Mouse (Mus musculus): Measurements from ENCODE around the gene 0610009B22Rik. TPM values are rescaled to one million over a fixed set of nuclear protein-coding genes. Genes with fewer than 3 reads are reported as not detected.

The 0610009B22Rik gene
- polyA plus RNA-seq, 1 experiment from 2014 or later, result 105 TPM

DNA sequence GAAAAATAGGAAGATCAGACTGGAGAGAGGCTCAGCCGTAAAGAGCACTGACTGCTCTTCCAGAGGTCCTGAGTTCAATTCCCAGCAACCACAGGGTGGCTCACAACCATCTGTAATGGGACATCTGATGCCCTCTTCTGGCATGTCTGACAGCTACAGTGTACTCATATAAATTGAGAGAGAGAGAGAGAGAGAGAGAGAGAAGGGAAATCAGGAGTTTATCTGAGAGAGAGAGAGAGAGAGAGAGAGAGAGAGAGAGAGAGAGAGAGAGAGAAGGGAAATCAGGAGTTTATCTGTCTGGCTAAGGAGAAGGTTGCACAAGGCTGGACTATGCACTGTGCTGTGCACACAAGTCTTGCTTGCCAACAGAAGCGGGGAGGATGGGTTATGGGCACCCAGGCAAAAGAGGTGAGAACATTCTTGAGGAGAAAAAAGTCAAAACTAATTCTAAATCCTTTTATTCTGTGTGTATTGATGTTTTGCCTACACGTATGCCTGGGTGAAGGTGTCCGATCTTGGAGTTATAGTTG is 35.7 kb downstream of the 0610009B22Rik start:
- no peak overlapping the region for H3K27ac ChIP-seq (ENCODE audit: low read depth, low read length)
- peaks cover 14% of the 10 kb centered on the region; the same call in 1 of the 2 replicates for H3K4me1 ChIP-seq (ENCODE audit: control insufficient read depth, insufficient read depth, low read length)
- no peak overlapping the region for H3K4me3 ChIP-seq (ENCODE audit: low read length)
- no peak overlapping the region for H3K9ac ChIP-seq (ENCODE audit: low read depth, low read length)
- no peak overlapping the region for H3K4me2 ChIP-seq (replicated peaks; ENCODE audit: low read depth, low read length)
- WGBS, result 91% methylated on average over 4 of the region's 4 CpGs
- no peak for ATAC-seq (ENCODE audit: low FRiP score, low TSS enrichment)
- no peaks in the 10 kb centered on the region for H3K9me3 ChIP-seq (ENCODE audit: control insufficient read depth, low read length)
- H3K27me3 ChIP-seq (ENCODE audit: control insufficient read depth, insufficient read depth, low read length), result no peaks in the 10 kb centered on the region
- H3K36me3 ChIP-seq (ENCODE audit: control insufficient read depth, insufficient read depth, low read length), result no peaks in the 10 kb centered on the region

DNA sequence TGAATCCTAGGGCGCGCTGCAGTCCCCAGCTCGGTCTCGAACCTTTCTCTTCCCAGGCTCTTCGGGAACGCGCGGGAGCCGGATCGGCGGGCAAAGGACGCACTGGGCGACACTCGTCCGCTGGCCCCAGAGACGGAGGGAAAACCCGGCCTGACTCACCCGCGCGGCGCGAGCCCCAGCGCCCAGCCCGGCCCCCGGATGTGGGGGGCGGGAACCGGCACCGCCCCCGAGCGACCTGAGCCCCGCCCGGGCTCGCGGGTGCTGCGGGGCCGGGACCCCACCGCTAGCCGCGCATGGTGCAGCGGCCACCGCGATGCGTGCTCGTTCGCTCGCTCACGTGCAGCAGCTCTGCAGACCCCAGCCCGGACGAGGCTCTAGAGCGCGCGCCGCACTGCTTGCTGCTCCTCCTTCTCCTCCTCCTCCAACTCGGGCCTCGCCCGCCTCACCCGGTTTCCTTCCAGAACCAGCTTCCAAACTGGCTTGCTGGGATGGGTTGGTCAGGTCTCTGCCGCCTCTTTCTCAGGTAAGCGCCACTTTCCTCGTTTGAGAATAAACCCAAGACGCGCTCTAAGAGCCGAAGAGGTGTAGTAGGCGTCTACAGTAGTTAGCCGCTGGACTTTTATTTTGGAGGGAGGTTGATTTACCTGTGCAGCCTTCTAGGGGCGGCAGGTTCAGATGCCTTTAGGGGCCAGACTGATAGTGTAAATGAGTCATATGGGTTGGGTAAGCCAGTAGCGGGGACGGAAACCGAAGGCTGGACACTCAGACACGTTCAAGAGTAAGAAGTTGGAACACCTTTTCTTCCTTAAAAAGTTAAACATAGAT is 37.8 kb downstream of the 0610009B22Rik start, which contains the start of the genes N4bp3 and D930048N14Rik:
Gene N4bp3, minus strand, starts transcription at position 152 of the 825 bp plus-strand sequence.
Gene D930048N14Rik, plus strand, starts transcription at position 264 of the 825 bp plus-strand sequence.
- peak within 1 kb of the TSS; percentile 47 for H3K4me3 ChIP-seq (ENCODE audit: low read length)
- peaks cover 28% of the 10 kb centered on the region; the same call in 1 of the 2 replicates for H3K4me1 ChIP-seq (ENCODE audit: control insufficient read depth, insufficient read depth, low read length)
- peak within 1 kb of the TSS; percentile 74 for H3K9ac ChIP-seq (ENCODE audit: low read depth, low read length)
- under 1% methylated on average over 57 of the region's 70 CpGs for whole genome bisulfite sequencing
- H3K4me2 ChIP-seq (replicated peaks; ENCODE audit: low read depth, low read length), result peak within 1 kb of the TSS; percentile 97
- H3K27me3 ChIP-seq (ENCODE audit: control insufficient read depth, insufficient read depth, low read length), result no peaks in the 10 kb centered on the region
- H3K36me3 ChIP-seq (ENCODE audit: control insufficient read depth, insufficient read depth, low read length), result no peaks in the 10 kb centered on the region; the same call in 1 of the 2 replicates
- H3K9me3 ChIP-seq (ENCODE audit: control insufficient read depth, low read length), result no peaks in the 10 kb centered on the region
- peak; percentile 80 for ATAC-seq (ENCODE audit: low FRiP score, low TSS enrichment)
- H3K27ac ChIP-seq (ENCODE audit: low read depth, low read length), result peak within 1 kb of the TSS; percentile 68

DNA sequence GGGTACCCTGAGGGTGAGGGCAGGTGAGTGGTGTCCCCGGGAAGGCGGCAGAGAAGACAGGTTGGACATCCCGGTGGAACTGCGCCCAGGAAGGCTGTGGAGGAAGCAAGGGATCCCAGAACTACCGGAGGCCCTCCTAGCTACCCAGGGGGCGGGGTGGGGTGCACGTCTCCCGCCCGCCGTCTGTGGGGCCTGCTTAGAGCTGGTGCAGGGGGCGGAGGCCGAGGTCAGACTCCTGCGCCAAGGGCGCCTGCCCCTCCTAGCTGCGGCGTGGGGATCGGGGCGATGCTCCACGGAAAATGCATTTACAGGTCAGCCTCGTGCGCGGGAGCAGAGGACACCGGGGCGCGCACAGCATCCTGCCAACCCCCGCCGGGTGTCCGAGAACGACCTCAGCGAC is 38.4 kb downstream of the 0610009B22Rik start:
- Histone ChIP-seq H3K4me1 (ENCODE audit: control insufficient read depth, insufficient read depth, low read length) (peaks cover 28% of the 10 kb centered on the region; the same call in 1 of the 2 replicates), H3K27ac (ENCODE audit: low read depth, low read length) (peak overlapping the region; percentile 68; the same call in 1 of the 2 replicates), H3K36me3 (ENCODE audit: control insufficient read depth, insufficient read depth, low read length) (peaks cover 6% of the 10 kb centered on the region; the same call in 1 of the 2 replicates), H3K4me2 (replicated peaks; ENCODE audit: low read depth, low read length) (peak overlapping the region; percentile 97), H3K27me3 (ENCODE audit: control insufficient read depth, insufficient read depth, low read length) (no peaks in the 10 kb centered on the region), H3K9me3 (ENCODE audit: control insufficient read depth, low read length) (no peaks in the 10 kb centered on the region), H3K9ac (ENCODE audit: low read depth, low read length) (peak overlapping the region; percentile 74), H3K4me3 (ENCODE audit: low read length) (peak overlapping the region; percentile 47)
- WGBS, result under 1% methylated on average over 26 of the region's 30 CpGs
- ATAC-seq (ENCODE audit: low FRiP score, low TSS enrichment), result peak; percentile 16; the same call in 1 of the 2 replicates

DNA sequence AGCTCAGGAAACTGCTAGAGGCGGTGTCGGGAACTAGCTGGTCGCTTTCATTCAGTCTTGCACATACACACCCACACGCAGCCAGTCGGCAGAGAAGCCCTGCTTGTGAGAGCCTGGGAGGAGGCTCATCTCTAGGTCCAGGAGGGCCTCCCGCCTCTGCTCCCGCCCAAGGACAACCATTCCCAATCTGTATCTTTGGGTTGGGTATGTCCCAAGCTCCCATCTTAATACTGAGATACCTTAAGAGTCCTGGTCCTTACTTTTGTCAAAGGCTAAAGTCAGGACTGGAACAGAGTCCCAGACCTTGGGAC is 38.8 kb downstream of the 0610009B22Rik start:
- ATAC-seq (ENCODE audit: low FRiP score, low TSS enrichment), result no peak
- Histone ChIP-seq H3K4me3 (ENCODE audit: low read length) (peak overlapping the region; percentile 47), H3K4me2 (replicated peaks; ENCODE audit: low read depth, low read length) (peak overlapping the region; percentile 97), H3K9me3 (ENCODE audit: control insufficient read depth, low read length) (no peaks in the 10 kb centered on the region), H3K9ac (ENCODE audit: low read depth, low read length) (peak overlapping the region; percentile 74), H3K27ac (ENCODE audit: low read depth, low read length) (no peak overlapping the region), H3K4me1 (ENCODE audit: control insufficient read depth, insufficient read depth, low read length) (peaks cover 28% of the 10 kb centered on the region; the same call in 1 of the 2 replicates), H3K36me3 (ENCODE audit: control insufficient read depth, insufficient read depth, low read length) (peaks cover 8% of the 10 kb centered on the region; the same call in 1 of the 2 replicates), H3K27me3 (ENCODE audit: control insufficient read depth, insufficient read depth, low read length) (no peaks in the 10 kb centered on the region)
- WGBS, result 3% methylated on average over 7 of the region's 7 CpGs

DNA sequence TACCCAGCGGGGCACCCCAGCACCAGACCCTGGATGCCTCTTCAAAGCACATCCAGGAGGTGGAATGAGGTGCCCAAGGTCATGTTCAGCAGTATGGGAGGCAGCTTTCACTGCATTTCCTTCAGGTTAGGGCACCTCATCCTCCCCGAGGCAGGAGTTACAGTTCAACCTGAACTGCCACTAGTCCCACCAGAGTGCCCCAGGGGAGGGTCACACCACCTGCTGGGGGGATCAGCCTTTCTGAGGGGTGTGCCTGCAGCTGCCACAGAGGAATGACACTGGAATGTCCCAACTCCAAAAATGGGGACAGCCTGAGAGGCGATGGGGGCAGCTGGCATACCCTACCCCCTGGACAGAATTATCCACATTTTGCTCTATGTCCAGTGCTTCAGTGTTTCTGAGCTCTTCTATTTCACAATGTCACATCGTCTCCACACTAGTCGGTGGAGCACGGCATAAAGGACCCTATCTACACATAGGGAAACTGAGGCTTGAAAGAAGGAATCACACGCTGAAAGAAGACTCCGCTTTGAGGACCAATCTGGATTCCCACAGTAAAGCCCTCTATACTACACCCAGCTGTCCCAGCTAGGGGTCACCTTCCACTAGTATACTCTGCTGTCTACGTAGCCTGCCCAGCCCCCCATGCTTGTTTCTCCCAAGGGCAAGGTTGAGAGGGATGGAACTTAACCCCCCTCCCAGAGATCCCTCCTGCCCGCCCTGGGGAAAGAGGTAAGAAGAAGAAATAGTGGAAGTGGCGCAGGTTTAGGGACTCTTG is 39.4 kb downstream of the 0610009B22Rik start:
- WGBS, result 33% methylated on average over 11 of the region's 11 CpGs

DNA sequence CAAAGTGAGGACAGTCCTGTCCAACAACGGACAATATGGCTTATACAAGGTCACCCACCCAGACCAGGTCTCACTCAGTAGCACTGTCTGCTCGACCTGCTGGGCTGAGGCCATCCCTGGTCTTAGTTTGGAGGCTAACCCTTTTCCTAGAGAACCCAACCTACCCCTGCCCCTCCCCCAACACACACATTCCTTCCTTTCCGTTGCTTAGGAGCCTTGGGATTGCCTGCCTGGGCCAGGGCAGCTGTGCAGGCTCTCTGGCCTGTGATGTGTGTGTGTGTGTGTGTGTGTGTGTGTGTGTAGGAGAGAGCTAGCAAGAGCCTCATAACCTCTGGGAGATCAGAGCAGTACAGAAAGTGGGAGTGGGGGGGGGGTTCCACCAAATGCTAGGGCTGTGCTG is 40.1 kb downstream of the 0610009B22Rik start:
- peaks cover 33% of the 10 kb centered on the region; the same call in 1 of the 2 replicates for H3K4me1 ChIP-seq (ENCODE audit: control insufficient read depth, insufficient read depth, low read length)

More for the DNA sequence above, 39.4 kb downstream of the 0610009B22Rik start:
- Histone ChIP-seq H3K27ac (ENCODE audit: low read depth, low read length) (peak overlapping the region; percentile 48; the same call in 1 of the 2 replicates), H3K4me1 (ENCODE audit: control insufficient read depth, insufficient read depth, low read length) (peaks cover 28% of the 10 kb centered on the region; the same call in 1 of the 2 replicates), H3K9me3 (ENCODE audit: control insufficient read depth, low read length) (no peaks in the 10 kb centered on the region), H3K9ac (ENCODE audit: low read depth, low read length) (peak overlapping the region; percentile 74; the same call in 1 of the 2 replicates), H3K4me3 (ENCODE audit: low read length) (peak overlapping the region; percentile 47), H3K27me3 (ENCODE audit: control insufficient read depth, insufficient read depth, low read length) (no peaks in the 10 kb centered on the region), H3K36me3 (ENCODE audit: control insufficient read depth, insufficient read depth, low read length) (peaks cover 9% of the 10 kb centered on the region; the same call in 1 of the 2 replicates), H3K4me2 (replicated peaks; ENCODE audit: low read depth, low read length) (peak overlapping the region; percentile 97)
- ATAC-seq (ENCODE audit: low FRiP score, low TSS enrichment), result 0 out of 2 replicates have a peak, but pooled peaks have one; percentile 7

DNA sequence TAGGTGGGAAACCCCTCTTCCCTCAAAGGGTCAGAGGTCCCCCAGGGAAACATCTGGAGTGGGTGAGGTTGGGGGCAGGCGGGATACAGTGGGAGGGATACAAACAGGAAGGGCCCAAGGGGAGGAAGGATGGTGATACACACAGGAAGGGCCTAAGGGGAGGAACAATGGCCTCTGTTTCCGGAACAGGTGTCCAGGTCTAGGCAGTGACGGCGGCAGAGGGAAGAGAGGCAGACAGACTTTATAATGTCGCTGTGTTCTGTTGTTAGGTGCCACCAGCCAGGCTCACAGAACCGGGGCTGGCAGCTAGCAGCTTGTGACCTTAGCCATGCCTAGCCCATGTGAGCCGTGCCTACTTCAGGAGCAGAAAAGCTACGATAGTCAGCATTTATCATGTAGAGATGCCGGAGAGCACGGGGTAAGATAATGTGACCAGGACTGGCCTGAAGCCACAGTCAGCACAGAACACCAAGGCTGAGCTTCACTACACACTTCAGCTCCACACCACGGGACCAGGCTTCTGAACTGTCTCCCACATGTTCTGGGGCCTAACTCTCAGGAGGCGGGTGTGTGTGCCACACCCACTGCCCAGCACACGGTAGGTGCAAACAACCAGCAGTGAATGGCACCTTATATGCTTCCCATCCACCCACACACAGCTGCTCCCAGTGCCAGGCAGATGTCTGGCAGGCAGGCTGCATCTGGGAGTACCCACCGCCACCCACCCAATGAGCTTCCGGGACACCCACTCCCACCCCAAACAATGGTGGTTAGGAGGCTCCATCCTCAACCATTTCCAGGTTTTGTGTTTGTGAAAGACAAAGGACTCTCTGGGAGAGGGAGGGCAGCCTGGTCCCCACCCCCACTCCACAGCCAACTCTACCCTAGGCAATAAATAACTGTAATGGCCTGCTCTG is 41.7 kb downstream of the 0610009B22Rik start:
- ATAC-seq (ENCODE audit: low FRiP score, low TSS enrichment), result no peak
- no peak overlapping the region for H3K9ac ChIP-seq (ENCODE audit: low read depth, low read length)
- peak overlapping the region; percentile 12 for H3K4me3 ChIP-seq (ENCODE audit: low read length)
- 57% methylated on average over 15 of the region's 15 CpGs for WGBS
- H3K4me2 ChIP-seq (replicated peaks; ENCODE audit: low read depth, low read length), result peak overlapping the region; percentile 97
- no peaks in the 10 kb centered on the region for H3K27me3 ChIP-seq (ENCODE audit: control insufficient read depth, insufficient read depth, low read length)
- H3K4me1 ChIP-seq (ENCODE audit: control insufficient read depth, insufficient read depth, low read length), result peaks cover 33% of the 10 kb centered on the region; the same call in 1 of the 2 replicates
- peak overlapping the region; percentile 77 for H3K27ac ChIP-seq (ENCODE audit: low read depth, low read length)
- no peaks in the 10 kb centered on the region for H3K9me3 ChIP-seq (ENCODE audit: control insufficient read depth, low read length)
- H3K36me3 ChIP-seq (ENCODE audit: control insufficient read depth, insufficient read depth, low read length), result peaks cover 26% of the 10 kb centered on the region; the same call in 1 of the 2 replicates

More for the DNA sequence above, 40.1 kb downstream of the 0610009B22Rik start:
- peak overlapping the region; percentile 74; the same call in 1 of the 2 replicates for H3K9ac ChIP-seq (ENCODE audit: low read depth, low read length)
- H3K36me3 ChIP-seq (ENCODE audit: control insufficient read depth, insufficient read depth, low read length), result peaks cover 16% of the 10 kb centered on the region; the same call in 1 of the 2 replicates
- 26% methylated on average over 3 of the region's 3 CpGs for WGBS
- peak overlapping the region; percentile 97 for H3K4me2 ChIP-seq (replicated peaks; ENCODE audit: low read depth, low read length)
- H3K9me3 ChIP-seq (ENCODE audit: control insufficient read depth, low read length), result no peaks in the 10 kb centered on the region
- ATAC-seq (ENCODE audit: low FRiP score, low TSS enrichment), result no peak
- peak overlapping the region; percentile 48; the same call in 1 of the 2 replicates for H3K27ac ChIP-seq (ENCODE audit: low read depth, low read length)
- H3K4me3 ChIP-seq (ENCODE audit: low read length), result peak overlapping the region; percentile 47; the same call in 1 of the 2 replicates
- no peaks in the 10 kb centered on the region for H3K27me3 ChIP-seq (ENCODE audit: control insufficient read depth, insufficient read depth, low read length)

Data from kidney, embryonic 14.5 days (tissue).